Mouse (Mus musculus): ENCODE measurements around the gene Rarres2.

Rarres2 gene

GRCm38 (mm10) chr6:48578736-48579135, 6.1 kb upstream of the Rarres2 start:
- DNase-seq: no peak

- DNase-seq: no peak
These were observed 1.4 kb upstream of the Rarres2 start for GRCm38 (mm10) chr6:48573981-48574380.

GRCm38 (mm10) chr6:48573280-48573679, 691 bp upstream of the Rarres2 start:
- DNase-seq: no peak

- DNase-seq: no peak
These were observed 575 bp downstream of the Rarres2 start for GRCm38 (mm10) chr6:48572014-48572413.

- DNase-seq: no peak
These were observed 3.4 kb downstream of the Rarres2 start for GRCm38 (mm10) chr6:48569065-48569807.

- DNase-seq: peak; percentile 56
These were observed 4.3 kb downstream of the Rarres2 start for GRCm38 (mm10) chr6:48568036-48568984.

GRCm38 (mm10) chr6:48566312-48566711, 6.3 kb downstream of the Rarres2 start:
- peak; percentile 43 for DNase-seq

- DNase-seq: no peak
These were observed 6.8 kb downstream of the Rarres2 start for GRCm38 (mm10) chr6:48565693-48566310.

GRCm38 (mm10) chr6:48555956-48556355, 16.6 kb downstream of the Rarres2 start:
- DNase-seq: no peak

GRCm38 (mm10) chr6:48555104-48555890, 17.3 kb downstream of the Rarres2 start:
- DNase-seq: peak; percentile 60

- peak; percentile 97 for DNase-seq
These were observed 18.1 kb downstream of the Rarres2 start, which contains the start of gene Lrrc61 for GRCm38 (mm10) chr6:48554280-48555103. Gene Lrrc61 (plus strand): TSS chr6:48554796.

- DNase-seq: no peak
These were observed 18.8 kb downstream of the Rarres2 start for GRCm38 (mm10) chr6:48553819-48554218.

- DNase-seq: no peak
These were observed 19.7 kb downstream of the Rarres2 start for GRCm38 (mm10) chr6:48552918-48553317.

- no peak for DNase-seq
These were observed 24.3 kb downstream of the Rarres2 start for GRCm38 (mm10) chr6:48548314-48548713.

- no peak for DNase-seq
These were observed 25.7 kb downstream of the Rarres2 start for GRCm38 (mm10) chr6:48546858-48547257.

GRCm38 (mm10) chr6:48546271-48546670, 26.3 kb downstream of the Rarres2 start:
- DNase-seq: no peak

GRCm38 (mm10) chr6:48545251-48545650, 27.3 kb downstream of the Rarres2 start:
- DNase-seq: no peak

GRCm38 (mm10) chr6:48542631-48543030, 30.0 kb downstream of the Rarres2 start:
- DNase-seq: no peak

GRCm38 (mm10) chr6:48541560-48542450, 30.8 kb downstream of the Rarres2 start:
- DNase-seq: no peak

- DNase-seq: no peak
These were observed 31.9 kb downstream of the Rarres2 start for GRCm38 (mm10) chr6:48540721-48541120.
